ENCODE assay signal across 8 mouse cellular contexts in the genomic region with DNA sequence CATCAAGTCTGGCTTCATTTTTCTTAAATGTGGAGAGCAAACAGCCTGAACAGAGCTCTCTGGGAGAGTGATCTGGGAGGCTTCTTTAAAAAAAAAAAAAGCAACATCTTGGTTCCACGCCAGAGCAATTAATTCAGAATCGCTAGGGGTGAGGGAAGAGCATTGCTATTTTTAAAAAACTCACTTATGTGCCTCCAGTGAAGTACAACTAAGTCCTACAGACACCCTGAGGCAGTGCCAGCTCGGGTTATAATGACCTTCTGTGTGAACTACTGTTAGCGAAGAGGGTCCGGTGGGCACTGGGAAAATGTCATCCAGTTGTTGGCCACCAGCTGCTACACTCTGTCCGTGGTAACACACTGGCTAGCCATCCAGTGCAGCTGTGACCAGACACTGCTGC. TPM values are rescaled to one million over a fixed set of nuclear protein-coding genes. Genes with fewer than 3 reads are reported as not detected.
DNase-seq lines count a peak whose midpoint lies in the region; ATAC-seq lines count a peak whose summit lies in the region.

No protein-coding gene starts in this region.

- H3K36me3 ChIP-seq in midbrain, embryonic 15.5 days (replicated peaks), result no peaks in the 10 kb centered on the region
- no peaks in the 10 kb centered on the region for H3K36me3 ChIP-seq in midbrain, embryonic 16.5 days (ENCODE audit: control insufficient read depth, insufficient read depth, low read length)
- H3K36me3 ChIP-seq in stomach, embryonic 16.5 days (ENCODE audit: control insufficient read depth, insufficient read depth, low read length), result no peaks in the 10 kb centered on the region

- H3K9me3 ChIP-seq in midbrain, embryonic 15.5 days, result no peaks in the 10 kb centered on the region
- no peaks in the 10 kb centered on the region for H3K9me3 ChIP-seq in midbrain, embryonic 16.5 days (replicated peaks; ENCODE audit: control insufficient read depth, low read length, poor library complexity, severe bottlenecking)
- no peaks in the 10 kb centered on the region for H3K9me3 ChIP-seq in stomach, embryonic 16.5 days (replicated peaks; ENCODE audit: control insufficient read depth, low read length)

- WGBS in midbrain, embryonic 15.5 days, result 53% methylated on average over 6 of the region's 6 CpGs
- 45% methylated on average over 6 of the region's 6 CpGs for WGBS in midbrain, embryonic 16.5 days
- WGBS in stomach, embryonic 16.5 days, result 38% methylated on average over 6 of the region's 6 CpGs

- no peak overlapping the region for H3K9ac ChIP-seq in midbrain, embryonic 15.5 days
- H3K9ac ChIP-seq in midbrain, embryonic 16.5 days (ENCODE audit: low read depth, low read length), result no peak overlapping the region
- H3K9ac ChIP-seq in stomach, embryonic 16.5 days (ENCODE audit: low read length), result no peak overlapping the region

- peak overlapping the region; percentile 0; the same call in 1 of the 2 replicates for H3K27ac ChIP-seq in midbrain, embryonic 15.5 days
- no peak overlapping the region for H3K27ac ChIP-seq in midbrain, embryonic 16.5 days (ENCODE audit: low read length)
- peak overlapping the region; percentile 92 for H3K27ac ChIP-seq in stomach, embryonic 16.5 days (ENCODE audit: low read length)

- H3K4me3 ChIP-seq in midbrain, embryonic 15.5 days, result no peak overlapping the region
- no peak overlapping the region for H3K4me3 ChIP-seq in midbrain, embryonic 16.5 days (ENCODE audit: low read depth, low read length)
- H3K4me3 ChIP-seq in stomach, embryonic 16.5 days (replicated peaks; ENCODE audit: low read length), result no peak overlapping the region

- peak; percentile 37 for DNase-seq in gastrocnemius, adult 18-20 months (ENCODE audit: low spot score)
- DNase-seq in gastrocnemius, postnatal 25 days, result no peak
- peak; percentile 18 for DNase-seq in kidney, adult 18-20 months
- no peak for DNase-seq in embryo, embryonic 10 days (ENCODE audit: low spot score)
- DNase-seq in gastrocnemius, postnatal 36 days, result no peak

- H3K4me1 ChIP-seq in midbrain, embryonic 15.5 days, result peaks cover 37% of the 10 kb centered on the region
- peaks cover 25% of the 10 kb centered on the region for H3K4me1 ChIP-seq in midbrain, embryonic 16.5 days (ENCODE audit: control insufficient read depth, insufficient read depth, low read length)
- peaks cover 36% of the 10 kb centered on the region for H3K4me1 ChIP-seq in stomach, embryonic 16.5 days (ENCODE audit: control insufficient read depth, insufficient read depth, low read length)

- no peak overlapping the region for H3K4me2 ChIP-seq in midbrain, embryonic 15.5 days
- no peak overlapping the region for H3K4me2 ChIP-seq in midbrain, embryonic 16.5 days (ENCODE audit: low read length)
- H3K4me2 ChIP-seq in stomach, embryonic 16.5 days (ENCODE audit: low read depth, low read length), result 0 out of 2 replicates have a peak overlapping the region, but pooled peaks have one; percentile 6

- ATAC-seq in midbrain, embryonic 15.5 days (replicated peaks), result no peak
- ATAC-seq in midbrain, embryonic 16.5 days, result no peak
- peak; percentile 39; the same call in 1 of the 2 replicates for ATAC-seq in stomach, embryonic 16.5 days (ENCODE audit: insufficient read depth, low FRiP score)

- intact Hi-C loops in gastrocnemius, postnatal 36 days (cut with DNase I), result no loop called here

- H3K27me3 ChIP-seq in midbrain, embryonic 15.5 days (replicated peaks), result 0 out of 2 replicates have a peak, but pooled peaks cover 5% of the 10 kb centered on the region
- no peaks in the 10 kb centered on the region for H3K27me3 ChIP-seq in midbrain, embryonic 16.5 days (ENCODE audit: control insufficient read depth, insufficient read depth, low read depth, low read length)
- no peaks in the 10 kb centered on the region for H3K27me3 ChIP-seq in stomach, embryonic 16.5 days (ENCODE audit: control insufficient read depth, insufficient read depth, low read length)

RNA-seq across cellular contexts. Expression of gene Il17d, which starts 11.1 kb away (rescaled TPM):
- 1 to 10 TPM; 1.4 to 1.6 TPM for total RNA-seq in gastrocnemius, adult 18-20 months (2021)
- 1 to 10 TPM; 1.6 to 2.6 TPM for total RNA-seq in gastrocnemius, postnatal 25 days (2021)
- polyA plus RNA-seq in midbrain, embryonic 15.5 days (2015; fragmentation: Nextera tagmentation; extraction: Ambion mirVana), result 6.9 and 7.0 TPM in 2 replicates
- polyA plus RNA-seq in midbrain, embryonic 16.5 days (2015; fragmentation: Nextera tagmentation; extraction: Ambion mirVana), result 6.8 and 7.2 TPM in 2 replicates
- polyA plus RNA-seq in stomach, embryonic 16.5 days (2015; fragmentation: Nextera tagmentation; extraction: Ambion mirVana), result 2.7 and 3.2 TPM in 2 replicates
- 1 to 10 TPM; 1.5 to 2.1 TPM for total RNA-seq in gastrocnemius, postnatal 36 days (2021)

RNA-seq across cellular contexts. Expression of gene Eef1akmt1, which starts 35.8 kb away (rescaled TPM):
- total RNA-seq in gastrocnemius, adult 18-20 months (2021), result 10 to 100 TPM; 45.1 to 47.3 TPM
- total RNA-seq in gastrocnemius, postnatal 25 days (2021), result 10 to 100 TPM; 23.2 to 24.2 TPM
- polyA plus RNA-seq in midbrain, embryonic 15.5 days (2015; fragmentation: Nextera tagmentation; extraction: Ambion mirVana), result 87.8 and 89.4 TPM in 2 replicates
- 87.3 and 89.3 TPM in 2 replicates for polyA plus RNA-seq in midbrain, embryonic 16.5 days (2015; fragmentation: Nextera tagmentation; extraction: Ambion mirVana)
- polyA plus RNA-seq in stomach, embryonic 16.5 days (2015; fragmentation: Nextera tagmentation; extraction: Ambion mirVana), result 75.3 and 77.5 TPM in 2 replicates
- total RNA-seq in gastrocnemius, postnatal 36 days (2021), result 10 to 100 TPM; 23.7 to 29.9 TPM

Comparison
In these comparisons a context has a peak if more than half of its experiments do, and no peak if none do; other contexts are left out.
1. DNase-seq: peak in gastrocnemius, adult 18-20 months (single experiment) and kidney, adult 18-20 months (single experiment); none in gastrocnemius, postnatal 25 days (single experiment), embryo, embryonic 10 days (single experiment) and gastrocnemius, postnatal 36 days (0 of 2).